Mouse (Mus musculus) small intestine, adult 2 months (tissue): ENCODE measurements at regions not wholly inside any gene's neighbourhood (a gene's known extent, or its start where the extent isn't known, plus 50 kb on each side); places are given as distances from the start of the nearest gene placed in this dataset.

ENCODE experiments used
- H3K27ac ChIP-seq: fragments of 200-500 bp; 2 replicates; pipeline ENCODE4 v1.5.1; 2012; ENCODE audit warnings: low read depth, low read length, control low read depth, inconsistent platforms; ENCODE audit not compliant: insufficient read depth
- H3K27me3 ChIP-seq: fragments of 200-500 bp; 2 replicates; pipeline ENCODE4 v1.6.1; 2012; ENCODE audit warnings: mild to moderate bottlenecking, moderate library complexity, low read length, inconsistent platforms; ENCODE audit not compliant: control insufficient read depth, insufficient read depth
- H3K36me3 ChIP-seq: fragments of 200-500 bp; 2 replicates; pipeline ENCODE4 v1.6.1; 2012; ENCODE audit warnings: mild to moderate bottlenecking, low read length, control low read depth, inconsistent platforms; ENCODE audit not compliant: control insufficient read depth, insufficient read depth
- H3K4me1 ChIP-seq: fragments of 200-500 bp; 2 replicates; pipeline ENCODE4 v1.6.1; 2012; ENCODE audit warnings: low read length, inconsistent platforms, mixed read lengths; ENCODE audit not compliant: control insufficient read depth, insufficient read depth, insufficient read length
- H3K4me3 ChIP-seq: fragments of 200-500 bp; 2 replicates; pipeline ENCODE4 v1.5.1; 2012; ENCODE audit warnings: low read depth, mild to moderate bottlenecking, control low read depth, inconsistent platforms, low read length, moderate library complexity
- CTCF ChIP-seq: fragments of 200-500 bp; IDR thresholded peaks from 2 replicates; pipeline ENCODE4 v1.5.1; 2012; ENCODE audit warnings: low read depth, mild to moderate bottlenecking, control low read depth, inconsistent platforms, low read length, moderate library complexity, mixed read lengths; ENCODE audit not compliant: insufficient replicate concordance, insufficient read length; ENCODE audit errors: extremely low read depth
- POLR2A ChIP-seq: fragments of 200-500 bp; IDR thresholded peaks from 2 replicates; pipeline ENCODE4 v1.6.1; 2012; ENCODE audit warnings: low read depth, mild to moderate bottlenecking, control low read depth, inconsistent platforms, low read length, moderate library complexity
- WGBS: fragments of 180-500 bp; shearing (Covaris S2); methylation state at CpG from one replicate; pipeline ENCODE4 v1.1.7; 2018; 5-methylcytosine and 5-hydroxymethylcytosine counted together

DNA sequence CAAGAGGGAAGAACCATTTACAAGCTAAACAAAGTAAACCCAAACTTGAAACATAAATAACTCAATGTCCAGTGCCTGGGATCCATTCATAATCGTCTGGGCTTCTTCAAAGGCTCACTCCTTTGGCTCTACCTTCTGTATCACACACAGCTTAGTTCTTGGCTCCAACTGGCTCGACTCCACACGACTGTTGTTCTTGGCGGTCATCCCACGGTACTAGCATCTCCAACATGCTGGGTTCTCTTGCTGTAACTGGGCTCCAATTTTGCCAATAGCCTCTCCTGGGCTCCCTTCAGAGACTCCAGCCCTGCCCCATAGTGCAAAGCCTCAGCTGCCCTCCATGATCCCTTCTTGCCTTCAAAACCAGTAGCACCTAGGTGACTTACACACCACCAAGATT lies 352.4 kb downstream of the Adamts20 start:
- Histone ChIP-seq H3K27me3 (no peaks in the 10 kb centered on the region), H3K4me3 (no peak overlapping the region), H3K27ac (no peak overlapping the region), H3K36me3 (no peaks in the 10 kb centered on the region), H3K4me1 (no peaks in the 10 kb centered on the region)
- TF ChIP-seq POLR2A (no peak), CTCF (no peak)
- 69% methylated on average over 5 of the region's 5 CpGs for WGBS

DNA sequence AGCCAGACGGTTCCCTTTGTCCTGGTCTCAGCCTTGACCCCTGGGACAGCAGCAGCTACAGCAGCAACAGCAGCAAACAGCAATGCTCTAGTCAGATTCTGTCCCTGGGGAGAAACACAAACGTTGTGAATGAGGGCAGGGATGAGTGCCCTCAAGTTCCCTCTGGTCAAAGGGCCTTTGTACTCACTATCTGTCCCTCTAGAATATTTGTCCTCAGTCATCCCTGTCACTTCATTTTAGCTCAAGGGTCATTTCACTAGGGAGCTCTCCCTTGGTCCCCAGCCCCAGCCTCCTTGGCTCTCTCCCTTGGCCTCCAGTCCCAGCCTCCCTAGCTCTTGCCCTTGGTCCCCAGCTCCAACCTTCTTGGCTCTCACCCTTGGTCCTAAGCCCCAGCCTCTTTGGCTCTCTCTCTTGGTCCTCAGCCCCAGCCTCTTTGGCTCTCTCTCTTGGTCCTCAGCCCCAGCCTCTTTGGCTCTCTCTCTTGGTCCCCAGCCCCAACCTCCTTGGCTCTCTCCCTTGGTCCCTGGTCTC lies 358.0 kb downstream of the Adamts20 start:
- no peak overlapping the region for H3K27ac ChIP-seq
- no peaks in the 10 kb centered on the region for H3K27me3 ChIP-seq
- 19% methylated on average over 2 of the region's 2 CpGs for WGBS
- H3K4me1 ChIP-seq, result no peaks in the 10 kb centered on the region
- no peak overlapping the region for H3K4me3 ChIP-seq
- H3K36me3 ChIP-seq, result no peaks in the 10 kb centered on the region
- no peak for TF ChIP-seq CTCF
- TF ChIP-seq POLR2A, result no peak

DNA sequence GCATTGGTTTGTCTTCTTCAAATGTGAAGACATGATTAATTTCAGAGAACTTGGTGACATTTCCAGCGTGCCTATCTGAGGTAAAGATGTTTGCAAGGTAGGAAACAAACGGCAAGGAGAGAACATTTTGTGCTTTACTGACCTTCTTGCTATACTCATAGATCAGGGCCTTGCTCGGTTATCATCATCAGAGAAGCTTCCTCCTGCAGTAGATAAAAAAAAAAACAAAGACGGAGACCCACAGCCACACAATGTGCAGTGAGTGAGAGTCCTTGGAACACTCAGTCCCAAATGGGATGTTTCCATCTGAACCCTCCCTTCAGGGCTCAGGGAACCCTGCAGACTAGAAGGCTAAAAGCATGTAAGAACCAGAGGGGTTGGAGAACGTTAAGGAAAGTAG lies 374.6 kb downstream of the Adamts20 start:
- Histone ChIP-seq H3K4me3 (no peak overlapping the region), H3K27ac (no peak overlapping the region), H3K27me3 (no peaks in the 10 kb centered on the region), H3K36me3 (no peaks in the 10 kb centered on the region), H3K4me1 (no peaks in the 10 kb centered on the region)
- no peak for TF ChIP-seq POLR2A
- no peak for TF ChIP-seq CTCF
- 71% methylated on average over 5 of the region's 5 CpGs for WGBS

DNA sequence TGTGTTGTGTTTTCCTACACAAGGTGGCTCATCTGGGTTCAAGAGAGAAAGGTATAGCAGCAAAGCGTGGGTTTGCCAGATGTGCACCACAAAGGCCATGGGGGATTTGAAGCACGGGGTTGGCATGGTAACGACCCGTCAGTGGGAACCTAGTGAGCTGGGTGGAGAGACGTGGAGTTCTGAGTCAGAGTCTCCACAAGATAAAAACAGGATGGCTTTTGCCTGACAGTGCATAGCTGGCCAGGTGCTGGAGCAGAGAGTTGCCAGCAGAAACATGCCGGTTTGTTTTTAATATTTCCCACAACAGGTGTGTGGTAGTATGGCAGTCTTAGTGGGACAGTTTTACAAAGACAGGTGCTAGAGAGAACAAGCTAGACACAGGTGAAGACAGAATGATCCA lies 375.4 kb downstream of the Adamts20 start:
- 69% methylated on average over 6 of the region's 6 CpGs for WGBS
- H3K4me3 ChIP-seq, result no peak overlapping the region
- H3K27me3 ChIP-seq, result no peaks in the 10 kb centered on the region
- H3K27ac ChIP-seq, result no peak overlapping the region
- TF ChIP-seq POLR2A, result no peak
- TF ChIP-seq CTCF, result no peak
- no peaks in the 10 kb centered on the region for H3K4me1 ChIP-seq
- H3K36me3 ChIP-seq, result no peaks in the 10 kb centered on the region

DNA sequence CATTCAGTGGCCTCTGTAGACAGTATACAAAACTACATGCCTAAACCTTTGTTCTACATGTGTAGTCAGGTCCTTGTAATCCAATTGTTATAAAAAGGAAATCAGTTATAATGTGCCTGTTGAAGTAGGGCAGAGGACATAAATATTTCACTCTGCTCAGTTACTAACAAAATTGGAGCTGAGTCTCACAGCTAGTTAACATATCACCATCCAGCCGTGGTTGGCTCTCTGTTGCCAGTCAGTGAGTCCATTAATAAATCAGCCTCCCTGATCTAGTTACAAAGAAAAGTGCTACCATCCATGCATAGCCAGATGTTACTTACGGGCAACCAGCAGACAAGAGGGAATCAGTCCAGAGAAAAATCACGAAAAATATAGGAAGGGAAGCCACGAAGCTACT lies 382.8 kb downstream of the Adamts20 start:
- Histone ChIP-seq H3K27me3 (no peaks in the 10 kb centered on the region), H3K27ac (no peak overlapping the region), H3K4me3 (no peak overlapping the region), H3K36me3 (no peaks in the 10 kb centered on the region), H3K4me1 (no peaks in the 10 kb centered on the region)
- 89% methylated on average over 4 of the region's 4 CpGs for WGBS
- TF ChIP-seq POLR2A, result no peak
- TF ChIP-seq CTCF, result no peak

DNA sequence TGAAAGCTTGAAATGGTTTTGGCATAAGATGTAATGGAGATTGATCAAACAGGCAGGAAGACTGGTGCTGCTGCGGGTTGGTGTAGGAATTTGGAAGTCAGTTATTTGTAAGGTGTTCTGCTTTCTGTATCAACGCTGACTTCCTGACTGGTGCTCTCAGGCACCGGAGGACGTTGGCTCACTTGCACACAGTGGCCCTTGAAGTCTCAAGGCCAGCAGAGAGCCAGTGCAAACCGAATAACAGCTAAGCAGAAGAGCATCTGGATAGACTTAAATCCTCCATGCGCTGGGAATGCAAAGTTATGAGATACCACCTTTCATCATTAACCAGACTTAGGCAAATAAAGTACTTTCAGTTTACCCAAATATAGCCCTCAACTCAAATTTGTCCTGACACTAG lies 388.2 kb downstream of the Adamts20 start:
- no peak for TF ChIP-seq CTCF
- TF ChIP-seq POLR2A, result no peak
- no peaks in the 10 kb centered on the region for H3K27me3 ChIP-seq
- H3K27ac ChIP-seq, result no peak overlapping the region
- no peaks in the 10 kb centered on the region for H3K36me3 ChIP-seq
- 79% methylated on average over 6 of the region's 6 CpGs for WGBS
- H3K4me3 ChIP-seq, result no peak overlapping the region
- no peaks in the 10 kb centered on the region for H3K4me1 ChIP-seq

DNA sequence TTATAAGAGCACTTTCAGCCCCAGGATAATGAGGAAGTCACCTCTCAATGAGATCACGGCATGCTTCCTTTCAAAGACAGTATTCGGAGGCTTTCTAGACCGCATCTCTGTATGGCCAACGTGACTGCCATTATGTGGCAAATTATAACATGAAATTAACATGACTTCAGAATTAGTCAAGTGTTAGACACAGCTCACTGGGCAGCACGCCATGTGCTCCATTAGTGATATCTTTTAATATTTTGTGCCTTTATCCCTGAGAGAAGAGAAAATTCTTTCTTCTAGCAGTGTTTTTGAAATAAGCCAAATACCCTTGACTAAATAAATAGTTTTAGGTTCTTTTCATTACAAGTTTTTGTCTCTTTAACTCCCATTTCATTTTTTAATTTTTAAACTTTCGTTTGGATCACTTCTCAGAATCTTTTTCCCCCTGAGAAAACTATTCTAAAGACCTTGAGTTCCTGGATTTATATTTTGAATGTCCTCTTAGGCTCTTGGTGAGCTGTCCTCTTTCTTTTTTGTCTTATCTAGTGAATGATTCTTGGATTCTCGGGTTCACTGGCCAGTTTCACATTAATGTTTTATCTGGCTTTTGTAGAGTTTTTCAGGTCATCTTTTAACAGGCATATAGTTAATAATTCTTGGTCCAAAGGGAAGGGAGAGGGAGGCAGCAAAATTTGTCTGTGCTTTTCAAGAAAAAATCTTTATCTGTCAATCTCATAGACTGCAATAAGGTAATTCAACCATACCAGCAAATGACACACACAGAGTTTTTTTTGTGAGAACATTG lies 390.9 kb downstream of the Adamts20 start:
- TF ChIP-seq CTCF, result no peak
- no peak for TF ChIP-seq POLR2A
- WGBS, result 67% methylated on average over 7 of the region's 7 CpGs
- Histone ChIP-seq H3K27ac (no peak overlapping the region), H3K27me3 (no peaks in the 10 kb centered on the region), H3K4me1 (no peaks in the 10 kb centered on the region), H3K36me3 (no peaks in the 10 kb centered on the region), H3K4me3 (no peak overlapping the region)

DNA sequence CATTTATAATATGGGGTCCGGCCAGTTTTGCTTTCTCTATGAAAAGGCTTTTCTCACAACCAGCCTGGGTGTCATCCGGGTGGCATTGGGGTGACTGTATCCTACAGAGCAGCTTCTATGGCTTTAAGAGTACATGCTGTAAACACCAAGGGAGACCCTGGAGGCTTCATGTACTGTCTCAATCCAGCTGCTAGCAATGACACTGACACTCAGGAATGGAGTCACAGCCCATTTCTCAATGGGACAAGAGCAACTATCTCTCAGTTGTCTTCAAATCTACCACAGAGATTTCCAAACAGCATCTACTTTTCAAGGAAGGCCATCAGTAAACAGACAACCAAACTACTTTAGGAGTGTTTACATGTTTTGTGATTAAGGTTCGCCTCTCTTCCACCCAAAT lies 397.5 kb downstream of the Adamts20 start:
- no peaks in the 10 kb centered on the region for H3K4me1 ChIP-seq
- H3K36me3 ChIP-seq, result no peaks in the 10 kb centered on the region
- WGBS, result 80% methylated on average over 3 of the region's 3 CpGs
- no peaks in the 10 kb centered on the region for H3K27me3 ChIP-seq
- no peak overlapping the region for H3K4me3 ChIP-seq
- no peak overlapping the region for H3K27ac ChIP-seq
- TF ChIP-seq POLR2A (no peak), CTCF (no peak)
